Mouse (Mus musculus): ENCODE results near the gene Stk40. TPM values are rescaled to one million over a fixed set of nuclear protein-coding genes. Genes with fewer than 3 reads are reported as not detected.

The Stk40 gene
- polyA plus RNA-seq, 1 experiment from 2014 or later, result 29.5 TPM

DNA sequence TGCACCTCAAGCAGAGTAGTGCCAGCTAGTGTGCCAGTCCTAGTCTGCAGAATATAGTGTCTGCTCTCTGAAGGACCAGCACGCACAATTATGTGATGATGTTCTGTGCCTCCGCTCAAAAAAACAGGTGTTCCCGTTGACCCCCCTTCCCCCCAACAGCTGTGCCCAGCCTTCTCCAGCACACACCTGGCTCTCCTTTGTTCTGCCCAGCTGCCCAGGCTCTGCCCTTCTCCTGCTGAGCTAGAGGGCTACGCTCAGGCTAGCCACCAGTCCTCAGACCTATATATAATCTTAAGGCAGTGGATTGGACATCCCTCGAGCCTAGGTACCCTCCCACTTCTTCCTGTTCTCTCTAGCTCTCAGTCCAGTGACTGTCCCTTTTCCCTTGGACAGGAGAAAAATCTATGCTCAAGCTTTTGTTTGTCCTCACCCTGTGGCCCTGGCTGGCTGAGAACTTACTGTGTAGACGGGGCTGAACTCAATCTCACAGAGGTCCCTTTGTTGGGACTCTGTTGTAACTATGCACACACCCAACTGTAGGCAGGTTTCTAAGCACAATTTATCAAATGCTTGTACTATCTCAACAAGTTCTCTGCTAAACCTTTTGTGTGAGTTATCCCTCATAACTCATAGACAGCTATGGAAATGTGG lies 12.2 kb downstream of the Stk40 start:
- Histone ChIP-seq H3K4me3 (ENCODE audit: low read length) (no peak overlapping the region), H3K27ac (ENCODE audit: low read depth, low read length) (no peak overlapping the region), H3K9ac (ENCODE audit: low read depth, low read length) (no peak overlapping the region), H3K9me3 (ENCODE audit: control insufficient read depth, low read length) (no peaks in the 10 kb centered on the region), H3K27me3 (replicated peaks; ENCODE audit: control insufficient read depth, insufficient read depth, low read length) (no peaks in the 10 kb centered on the region), H3K4me1 (ENCODE audit: control insufficient read depth, insufficient read depth, low read depth, low read length) (peaks cover 5% of the 10 kb centered on the region), H3K4me2 (ENCODE audit: low read length) (no peak overlapping the region), H3K36me3 (ENCODE audit: control insufficient read depth, insufficient read depth, low read length) (peaks cover 2% of the 10 kb centered on the region; the same call in 1 of the 2 replicates)
- ATAC-seq, result no peak
- 69% methylated on average over 6 of the region's 6 CpGs for WGBS

DNA sequence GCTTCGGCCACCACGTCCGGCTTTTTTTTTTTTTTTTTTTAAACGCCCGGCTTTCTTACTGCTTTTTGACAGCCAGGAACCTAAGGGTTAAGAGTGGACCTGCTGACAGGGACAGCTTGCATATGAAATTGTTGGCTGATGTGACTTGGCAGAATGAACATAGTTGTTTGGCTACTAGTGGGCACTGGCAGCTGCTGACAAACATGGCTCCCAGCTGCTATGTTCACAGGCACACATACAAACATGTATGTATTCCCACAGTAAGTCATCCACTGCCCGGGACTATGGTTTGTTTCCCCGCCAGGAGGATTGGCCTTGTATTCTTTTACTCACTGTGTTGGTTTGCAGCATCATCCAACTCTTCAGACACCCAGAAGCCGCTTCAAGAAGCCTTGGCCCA lies 13.4 kb downstream of the Stk40 start:
- whole genome bisulfite sequencing, result 71% methylated on average over 8 of the region's 8 CpGs
- no peak overlapping the region; the same call in 1 of the 2 replicates for H3K27ac ChIP-seq (ENCODE audit: low read depth, low read length)
- no peaks in the 10 kb centered on the region for H3K27me3 ChIP-seq (replicated peaks; ENCODE audit: control insufficient read depth, insufficient read depth, low read length)
- H3K9me3 ChIP-seq (ENCODE audit: control insufficient read depth, low read length), result peaks cover 5% of the 10 kb centered on the region; the same call in 1 of the 2 replicates
- no peaks in the 10 kb centered on the region for H3K4me1 ChIP-seq (ENCODE audit: control insufficient read depth, insufficient read depth, low read depth, low read length)
- H3K9ac ChIP-seq (ENCODE audit: low read depth, low read length), result no peak overlapping the region
- no peak overlapping the region for H3K4me2 ChIP-seq (ENCODE audit: low read length)
- H3K4me3 ChIP-seq (ENCODE audit: low read length), result no peak overlapping the region
- H3K36me3 ChIP-seq (ENCODE audit: control insufficient read depth, insufficient read depth, low read length), result peaks cover 2% of the 10 kb centered on the region; the same call in 1 of the 2 replicates
- no peak for ATAC-seq

DNA sequence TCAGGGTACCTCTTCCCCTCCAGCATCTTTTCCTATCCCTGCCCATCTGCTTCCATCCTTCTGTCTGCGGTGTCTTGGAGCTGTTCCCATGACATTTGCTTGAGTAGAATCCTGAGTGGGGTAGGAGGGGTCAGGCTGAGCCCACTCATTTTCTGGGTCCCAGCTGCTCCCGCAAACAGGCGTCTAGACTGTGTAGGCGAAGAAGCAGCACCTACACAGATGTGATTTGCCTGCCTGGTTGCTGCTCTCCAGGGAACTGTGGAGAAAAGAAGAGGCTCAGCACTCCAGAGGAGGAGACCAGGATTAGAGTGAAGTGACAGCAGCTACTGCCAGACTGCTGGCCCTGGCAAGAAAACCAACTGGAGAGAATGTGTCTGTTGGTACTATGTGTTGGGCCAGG lies 14.9 kb downstream of the Stk40 start:
- Histone ChIP-seq H3K27me3 (replicated peaks; ENCODE audit: control insufficient read depth, insufficient read depth, low read length) (no peaks in the 10 kb centered on the region), H3K27ac (ENCODE audit: low read depth, low read length) (no peak overlapping the region; the same call in none of the 2 replicates), H3K9me3 (ENCODE audit: control insufficient read depth, low read length) (peaks cover 5% of the 10 kb centered on the region; the same call in 1 of the 2 replicates), H3K4me3 (ENCODE audit: low read length) (no peak overlapping the region), H3K36me3 (ENCODE audit: control insufficient read depth, insufficient read depth, low read length) (peaks cover 2% of the 10 kb centered on the region; the same call in 1 of the 2 replicates), H3K4me1 (ENCODE audit: control insufficient read depth, insufficient read depth, low read depth, low read length) (no peaks in the 10 kb centered on the region), H3K9ac (ENCODE audit: low read depth, low read length) (no peak overlapping the region), H3K4me2 (ENCODE audit: low read length) (no peak overlapping the region)
- no peak for ATAC-seq
- WGBS, result 56% methylated on average over 4 of the region's 4 CpGs

DNA sequence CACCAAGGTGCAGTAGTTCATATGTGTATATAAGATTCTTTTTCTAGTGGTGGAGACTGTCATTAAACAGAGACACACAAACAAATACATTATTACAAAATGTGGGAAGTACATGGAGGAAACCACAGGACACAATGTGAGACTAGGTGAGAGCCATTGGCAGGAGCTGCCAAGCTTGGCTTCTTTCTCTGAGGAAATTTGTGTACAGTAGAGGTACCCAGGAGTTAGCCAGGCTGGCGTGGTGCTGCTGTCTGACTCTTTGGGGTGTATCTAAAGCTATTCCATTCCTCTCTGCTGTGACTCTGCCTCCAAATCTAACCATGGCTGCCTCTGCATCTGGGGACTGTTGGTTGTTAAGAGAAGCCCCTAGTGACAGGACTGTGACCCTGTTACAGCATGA lies 15.3 kb downstream of the Stk40 start:
- Histone ChIP-seq H3K9me3 (ENCODE audit: control insufficient read depth, low read length) (peaks cover 5% of the 10 kb centered on the region; the same call in 1 of the 2 replicates), H3K27me3 (replicated peaks; ENCODE audit: control insufficient read depth, insufficient read depth, low read length) (no peaks in the 10 kb centered on the region), H3K4me2 (ENCODE audit: low read length) (no peak overlapping the region), H3K4me3 (ENCODE audit: low read length) (no peak overlapping the region), H3K9ac (ENCODE audit: low read depth, low read length) (no peak overlapping the region), H3K4me1 (ENCODE audit: control insufficient read depth, insufficient read depth, low read depth, low read length) (no peaks in the 10 kb centered on the region), H3K36me3 (ENCODE audit: control insufficient read depth, insufficient read depth, low read length) (peaks cover 2% of the 10 kb centered on the region; the same call in 1 of the 2 replicates), H3K27ac (ENCODE audit: low read depth, low read length) (no peak overlapping the region; the same call in none of the 2 replicates)
- ATAC-seq, result no peak
- 86% methylated on average over 1 of the region's 1 CpGs for WGBS

DNA sequence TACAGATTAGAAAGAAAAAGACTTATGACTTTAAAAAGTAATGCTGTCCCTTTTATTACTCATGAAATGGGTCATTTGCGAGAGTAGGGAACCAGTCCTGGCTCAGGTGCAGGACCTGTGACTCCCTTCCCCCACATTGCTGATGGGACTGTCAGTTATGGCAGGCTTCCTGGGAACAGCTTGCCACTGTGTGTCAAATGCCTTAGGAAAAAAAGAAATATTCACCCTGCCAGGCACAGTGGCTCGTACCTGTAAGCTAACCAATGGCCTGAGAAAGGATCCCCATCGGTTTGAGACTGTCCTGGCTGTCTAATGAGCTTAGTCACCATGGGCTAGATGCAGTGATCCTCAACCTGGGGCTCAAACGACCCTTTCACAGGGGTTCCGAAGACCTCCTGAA lies 16.3 kb downstream of the Stk40 start:
- H3K4me1 ChIP-seq (ENCODE audit: control insufficient read depth, insufficient read depth, low read depth, low read length), result no peaks in the 10 kb centered on the region
- no peak for ATAC-seq
- 80% methylated on average over 5 of the region's 5 CpGs for WGBS
- H3K27me3 ChIP-seq (replicated peaks; ENCODE audit: control insufficient read depth, insufficient read depth, low read length), result no peaks in the 10 kb centered on the region
- peaks cover 5% of the 10 kb centered on the region; the same call in 1 of the 2 replicates for H3K9me3 ChIP-seq (ENCODE audit: control insufficient read depth, low read length)
- peaks cover 3% of the 10 kb centered on the region; the same call in 1 of the 2 replicates for H3K36me3 ChIP-seq (ENCODE audit: control insufficient read depth, insufficient read depth, low read length)
- no peak overlapping the region for H3K4me3 ChIP-seq (ENCODE audit: low read length)
- no peak overlapping the region for H3K4me2 ChIP-seq (ENCODE audit: low read length)
- no peak overlapping the region for H3K27ac ChIP-seq (ENCODE audit: low read depth, low read length)
- no peak overlapping the region for H3K9ac ChIP-seq (ENCODE audit: low read depth, low read length)

DNA sequence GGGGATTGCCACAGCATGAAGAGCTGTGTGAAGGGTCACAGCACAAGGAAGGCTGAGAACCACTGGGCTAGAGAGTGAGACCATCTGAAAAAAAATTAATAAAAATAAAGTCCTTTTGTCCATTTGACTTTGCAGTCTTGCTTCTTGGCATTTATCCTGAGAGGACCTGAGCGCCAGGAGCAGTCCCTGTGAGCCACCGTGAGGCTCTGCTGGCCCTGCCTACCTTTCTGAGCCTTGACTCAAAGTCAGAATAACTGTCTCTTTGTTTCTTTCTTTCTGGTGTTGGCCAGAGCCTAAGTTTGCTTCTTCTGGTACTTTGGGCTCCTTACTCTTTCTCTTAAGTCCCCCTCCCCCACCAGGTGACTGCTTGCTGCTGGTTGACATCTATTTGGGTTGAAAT lies 16.7 kb downstream of the Stk40 start:
- H3K4me2 ChIP-seq (ENCODE audit: low read length), result no peak overlapping the region
- H3K27me3 ChIP-seq (replicated peaks; ENCODE audit: control insufficient read depth, insufficient read depth, low read length), result no peaks in the 10 kb centered on the region
- no peak overlapping the region for H3K4me3 ChIP-seq (ENCODE audit: low read length)
- H3K4me1 ChIP-seq (ENCODE audit: control insufficient read depth, insufficient read depth, low read depth, low read length), result no peaks in the 10 kb centered on the region
- no peak overlapping the region for H3K9ac ChIP-seq (ENCODE audit: low read depth, low read length)
- H3K9me3 ChIP-seq (ENCODE audit: control insufficient read depth, low read length), result peaks cover 5% of the 10 kb centered on the region; the same call in 1 of the 2 replicates
- no peak overlapping the region for H3K27ac ChIP-seq (ENCODE audit: low read depth, low read length)
- ATAC-seq, result no peak
- WGBS, result 91% methylated on average over 2 of the region's 2 CpGs
- peaks cover 5% of the 10 kb centered on the region for H3K36me3 ChIP-seq (ENCODE audit: control insufficient read depth, insufficient read depth, low read length)

DNA sequence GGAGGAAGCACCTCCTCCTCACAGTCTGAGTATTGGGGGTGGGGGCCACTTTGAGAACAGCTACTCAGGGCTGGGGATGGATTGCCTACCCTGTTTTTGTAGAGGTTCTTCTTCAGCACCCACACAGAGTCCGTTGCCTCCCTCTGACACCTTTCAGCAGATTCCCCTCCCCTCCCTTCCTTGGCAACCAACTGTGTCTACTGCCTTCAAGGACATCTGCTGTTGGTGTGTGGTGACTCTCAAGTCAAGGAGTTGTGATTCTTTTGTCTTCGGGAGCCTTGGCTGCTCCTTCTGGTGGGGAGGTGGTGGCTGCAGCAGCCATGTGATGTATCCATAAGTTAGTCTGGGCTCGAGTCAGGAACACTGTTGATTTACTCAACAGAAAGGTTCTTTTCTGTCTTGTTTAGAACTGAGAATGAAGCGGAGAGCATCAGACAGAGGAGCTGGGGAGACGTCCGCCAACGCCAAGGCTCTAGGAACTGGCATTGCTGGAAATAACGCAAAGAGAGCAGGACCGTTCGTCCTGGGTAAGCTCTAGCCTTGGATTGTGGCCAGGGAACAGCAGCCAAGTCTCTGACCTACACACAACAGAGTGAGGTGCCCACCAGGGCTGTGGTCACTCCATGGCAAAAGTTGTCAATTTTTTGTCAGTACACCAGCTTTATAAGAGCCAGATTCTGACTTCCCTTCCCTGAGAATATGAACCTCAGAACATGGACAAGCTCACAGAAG lies 19.7 kb downstream of the Stk40 start:
- Histone ChIP-seq H3K4me1 (ENCODE audit: control insufficient read depth, insufficient read depth, low read depth, low read length) (no peaks in the 10 kb centered on the region), H3K27me3 (replicated peaks; ENCODE audit: control insufficient read depth, insufficient read depth, low read length) (no peaks in the 10 kb centered on the region), H3K36me3 (ENCODE audit: control insufficient read depth, insufficient read depth, low read length) (peaks cover 20% of the 10 kb centered on the region), H3K4me3 (ENCODE audit: low read length) (no peak overlapping the region), H3K9ac (ENCODE audit: low read depth, low read length) (no peak overlapping the region), H3K4me2 (ENCODE audit: low read length) (no peak overlapping the region), H3K9me3 (ENCODE audit: control insufficient read depth, low read length) (peaks cover 5% of the 10 kb centered on the region; the same call in 1 of the 2 replicates), H3K27ac (ENCODE audit: low read depth, low read length) (peak overlapping the region; percentile 16; the same call in 1 of the 2 replicates)
- WGBS, result 72% methylated on average over 10 of the region's 10 CpGs
- no peak for ATAC-seq

DNA sequence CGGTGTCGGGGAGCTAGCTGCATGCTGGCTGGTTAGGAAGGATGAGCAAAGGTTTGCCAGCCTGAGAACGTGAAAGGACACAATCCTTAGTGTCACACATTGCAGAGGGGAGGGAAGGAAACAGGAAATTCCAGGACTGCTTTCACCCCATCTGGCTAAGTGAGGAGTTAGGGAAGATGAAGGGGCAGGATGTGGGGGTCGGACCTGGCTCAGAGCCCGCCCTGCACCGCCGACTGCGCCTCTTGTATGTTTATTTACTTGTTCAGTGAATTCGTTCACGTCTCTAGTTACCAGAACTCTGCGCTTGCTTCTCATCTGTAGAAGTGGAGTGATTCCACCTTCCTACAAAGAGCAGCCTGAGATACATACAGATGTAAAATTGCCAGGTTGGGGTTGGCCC lies 26.7 kb downstream of the Stk40 start:
- no peak overlapping the region for H3K9ac ChIP-seq (ENCODE audit: low read depth, low read length)
- no peak overlapping the region for H3K4me2 ChIP-seq (ENCODE audit: low read length)
- peaks cover 28% of the 10 kb centered on the region for H3K36me3 ChIP-seq (ENCODE audit: control insufficient read depth, insufficient read depth, low read length)
- H3K4me3 ChIP-seq (ENCODE audit: low read length), result no peak overlapping the region
- WGBS, result 74% methylated on average over 11 of the region's 11 CpGs
- H3K27me3 ChIP-seq (replicated peaks; ENCODE audit: control insufficient read depth, insufficient read depth, low read length), result no peaks in the 10 kb centered on the region
- peak overlapping the region; percentile 32; the same call in 1 of the 2 replicates for H3K27ac ChIP-seq (ENCODE audit: low read depth, low read length)
- H3K9me3 ChIP-seq (ENCODE audit: control insufficient read depth, low read length), result no peaks in the 10 kb centered on the region
- no peak for ATAC-seq
- H3K4me1 ChIP-seq (ENCODE audit: control insufficient read depth, insufficient read depth, low read depth, low read length), result peaks cover 18% of the 10 kb centered on the region

All from hindbrain, embryonic 16.5 days (tissue).